Mouse (Mus musculus) CH12.LX (cell line): ENCODE data around the gene Fgf8. TPM values are rescaled to one million over a fixed set of nuclear protein-coding genes. Genes with fewer than 3 reads are reported as not detected.

ENCODE experiments used
- DNase-seq: peaks from one replicate; pipeline ENCODE4 v3.0.0-alpha.2; 2013; ENCODE audit errors: extremely low read depth
- H3K27ac ChIP-seq: 2 replicates; pipeline ENCODE4 v1.5.1; 2012; ENCODE audit warnings: low read depth, mild to moderate bottlenecking, control low read depth, moderate library complexity; ENCODE audit not compliant: insufficient read depth
- H3K27me3 ChIP-seq: replicated peaks from 2 replicates; pipeline ENCODE3; 2012; ENCODE audit warnings: inconsistent platforms
- H3K36me3 ChIP-seq, 2 experiments: replicated peaks in 1 of 2; 2 replicates each; pipeline versions ENCODE3 to v1.6.1; 2012; ENCODE audit warnings: inconsistent platforms in 1 of 2, low read length in 1 of 2, mild to moderate bottlenecking in 1 of 2, mixed read lengths in 1 of 2, moderate library complexity in 1 of 2; ENCODE audit not compliant: control insufficient read depth in 1 of 2, insufficient read depth in 1 of 2
- H3K4me1 ChIP-seq, 2 experiments: 2 replicates each; pipeline ENCODE4 v1.6.1; 2012; ENCODE audit warnings: inconsistent platforms in 1 of 2, moderate library complexity in 1 of 2; ENCODE audit not compliant: insufficient read depth in 2 of 2, control insufficient read depth in 1 of 2
- H3K4me2 ChIP-seq: 2 replicates; pipeline ENCODE4 v1.6.1; 2012; ENCODE audit warnings: low read depth, mild to moderate bottlenecking, control low read depth; ENCODE audit not compliant: poor library complexity, insufficient read depth, severe bottlenecking
- H3K4me3 ChIP-seq, 3 experiments: fragments of 150-350 bp in 1 of 3; sonication (generic) in 1 of 3; replicated peaks in 1 of 3; 2 replicates each; pipeline versions ENCODE3 to v1.5.1; 2011 to 2012; ENCODE audit warnings: low read depth in 2 of 3, low read length in 2 of 3, mild to moderate bottlenecking in 2 of 3, moderate library complexity in 2 of 3, control low read depth in 1 of 3, improper control_type of control experiment in 1 of 3, inconsistent platforms in 1 of 3, mixed read lengths in 1 of 3; ENCODE audit not compliant: poor library complexity in 1 of 3
- H3K79me2 ChIP-seq: replicated peaks from 2 replicates; pipeline ENCODE4 v1.6.1; 2012; ENCODE audit warnings: mild to moderate bottlenecking, moderate library complexity; ENCODE audit not compliant: control insufficient read depth, poor library complexity, insufficient read depth, severe bottlenecking; ENCODE audit errors: extremely low read depth
- H3K9ac ChIP-seq: 2 replicates; pipeline ENCODE4 v1.6.1; 2012; ENCODE audit warnings: low read depth, mild to moderate bottlenecking, control low read depth, moderate library complexity; ENCODE audit not compliant: insufficient read depth
- H3K9me3 ChIP-seq: replicated peaks from 2 replicates; pipeline ENCODE3; 2012; ENCODE audit warnings: low read length, inconsistent platforms, mixed read lengths
- BHLHE40 ChIP-seq: IDR thresholded peaks from 2 replicates; pipeline ENCODE4 v1.6.1; 2011; ENCODE audit warnings: mild to moderate bottlenecking, low read depth, low read length, improper control_type of control experiment
- CHD1 ChIP-seq: IDR thresholded peaks from 2 replicates; pipeline ENCODE4 v1.6.1; 2012; ENCODE audit warnings: low read depth, low read length, improper control_type of control experiment, inconsistent platforms
- CHD2 ChIP-seq: IDR thresholded peaks from 2 replicates; pipeline ENCODE4 v1.6.1; 2011; ENCODE audit warnings: low read length, improper control_type of control experiment
- ETS1 ChIP-seq: conservative IDR thresholded peaks from 2 replicates; pipeline ENCODE4 v1.6.1; 2012; ENCODE audit warnings: low read depth, mild to moderate bottlenecking, inconsistent platforms, low read length, improper control_type of control experiment, moderate library complexity
- GABPA ChIP-seq: IDR thresholded peaks from 2 replicates; pipeline ENCODE4 v1.6.1; 2012; ENCODE audit warnings: low read depth, low read length, improper control_type of control experiment, inconsistent platforms; ENCODE audit not compliant: insufficient replicate concordance
- IRF4 ChIP-seq: IDR thresholded peaks from 2 replicates; pipeline ENCODE4 v1.6.1; 2014; ENCODE audit warnings: low read depth, mild to moderate bottlenecking, inconsistent platforms, low read length, improper control_type of control experiment
- JUND ChIP-seq: conservative IDR thresholded peaks from 2 replicates; pipeline ENCODE4 v1.6.1; 2011; ENCODE audit warnings: low read depth, low read length, improper control_type of control experiment
- MAX ChIP-seq: IDR thresholded peaks from 2 replicates; pipeline ENCODE4 v1.6.1; 2011; ENCODE audit warnings: low read length, improper control_type of control experiment
- MXI1 ChIP-seq: IDR thresholded peaks from 2 replicates; pipeline ENCODE4 v1.6.1; 2011; ENCODE audit warnings: mild to moderate bottlenecking, low read depth, low read length, improper control_type of control experiment
- POLR2AphosphoS2 ChIP-seq: IDR thresholded peaks from 2 replicates; pipeline ENCODE4 v1.6.1; 2011; ENCODE audit warnings: low read depth, low read length, improper control_type of control experiment
- RAD21 ChIP-seq: IDR thresholded peaks from 2 replicates; pipeline ENCODE4 v1.6.1; 2011; ENCODE audit warnings: low read depth, mild to moderate bottlenecking, low read length, improper control_type of control experiment, moderate library complexity
- ZNF384 ChIP-seq: IDR thresholded peaks from 2 replicates; pipeline ENCODE4 v1.6.1; 2012; ENCODE audit warnings: low read depth, low read length, improper control_type of control experiment, inconsistent platforms
- dilution Hi-C: fragments of 300-500 bp; cut with MboI; formaldehyde crosslinking; loops from 2 replicates; pipeline ENCODE4 v1.14.3; 2020; ENCODE audit warnings: low sequenced_read_pairs; ENCODE audit not compliant: extremely low pct_unique_long_range_greater_than_20kb, extremely low pct_ligation_motif_present
- in situ Hi-C: fragments of 300-500 bp; cut with MboI; formaldehyde crosslinking; loops from 3 replicates; pipeline ENCODE4 v1.14.3; 2019; ENCODE audit warnings: low sequenced_read_pairs, low pct_ligation_motif_present, low pct_unique_long_range_greater_than_20kb, mixed read lengths
- polyA plus RNA-seq: library from polyadenylated mRNA; unstranded; fragments of >175 nt; gene quantifications from 2 replicates; pipeline ENCODE4 v1.2.1, GENCODE M21; 2012; ENCODE audit warnings: low read depth; ENCODE audit not compliant: insufficient read length
- total RNA-seq, 2 experiments: library from RNA; depleted of rRNA; stranded (reverse); fragments of 300-350 nt in 1 of 2; fragments of >200 nt in 1 of 2; gene quantifications; 2 replicates each; pipeline ENCODE4 v1.2.3; 2012 to 2014

Gene Fgf8
- total RNA-seq (2012; rRNA removed) (not detected in 2 replicates), total RNA-seq (2014; rRNA removed) (not detected in 2 replicates), polyA plus RNA-seq (not detected in 2 replicates)

DNA sequence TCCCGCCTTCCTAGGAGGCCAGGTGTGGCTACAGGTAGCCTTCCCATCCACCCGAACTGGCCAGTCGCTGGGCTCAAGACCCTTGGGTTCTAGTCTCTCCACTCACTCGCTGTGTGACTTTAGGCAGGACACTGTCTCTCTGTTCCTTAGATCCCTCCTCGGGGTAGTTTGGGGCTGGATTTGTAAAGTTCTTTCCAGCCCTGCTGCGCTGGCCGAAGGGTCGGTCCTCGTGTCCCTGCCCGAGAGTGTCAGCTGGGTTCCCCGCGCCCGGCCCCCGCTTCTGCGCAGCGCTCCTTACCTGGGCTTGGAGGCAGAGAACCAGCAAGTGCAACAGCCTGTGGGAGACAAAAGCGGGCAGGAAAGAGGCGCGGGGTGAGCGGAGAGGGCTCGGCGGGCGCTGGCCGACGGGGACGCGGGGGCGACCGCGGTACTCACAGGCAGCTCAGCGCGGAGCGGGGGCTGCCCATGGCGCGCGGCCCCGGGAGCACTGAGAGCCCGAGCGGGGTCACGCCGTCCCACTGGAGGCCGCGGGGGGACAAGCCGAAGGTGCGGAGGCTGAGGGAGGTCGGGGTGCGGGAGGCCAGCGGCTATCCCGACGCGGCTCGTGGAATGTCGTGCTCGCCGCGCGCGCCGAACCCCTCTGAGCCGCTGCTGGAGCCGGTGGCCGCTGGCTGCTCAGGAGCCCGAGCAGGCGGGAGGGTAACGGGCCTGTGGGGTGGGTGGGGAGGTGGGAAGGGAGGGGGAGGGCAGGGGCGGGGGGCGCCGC lies at the start of gene Fgf8:
Fgf8 (minus strand) TSS at position 698 of the 766 bp plus-strand sequence.
- Histone ChIP-seq H3K27ac (no peak within 1 kb of the TSS), H3K79me2 (no peaks in the 10 kb centered on the region), H3K4me3 (no peak within 1 kb of the TSS)
- no peak for DNase-seq
- TF ChIP-seq RAD21 = no peak
- no peak for TF ChIP-seq BHLHE40
- no peak for TF ChIP-seq ZNF384
- TF ChIP-seq MAX = no peak
- no peak for TF ChIP-seq GABPA
- TF ChIP-seq, all 38 proteins: peak for 0
- no peak within 1 kb of the TSS for H3K9ac ChIP-seq
- H3K9me3 ChIP-seq = peaks cover 14% of the 10 kb centered on the region
- no peak within 1 kb of the TSS for H3K4me2 ChIP-seq
- H3K4me1 ChIP-seq = peaks cover 2 to 14% of the 10 kb centered on the region in 2 experiments
- dilution Hi-C loops = no loop called here
- H3K27me3 ChIP-seq = peaks cover 12% of the 10 kb centered on the region
- peaks cover 0 to 11% of the 10 kb centered on the region in 2 experiments for H3K36me3 ChIP-seq
- in situ Hi-C loops = loop anchor here (10.0 kb wide), 1 partner anchor 528 kb away; no protein-coding TSS in a partner anchor

DNA sequence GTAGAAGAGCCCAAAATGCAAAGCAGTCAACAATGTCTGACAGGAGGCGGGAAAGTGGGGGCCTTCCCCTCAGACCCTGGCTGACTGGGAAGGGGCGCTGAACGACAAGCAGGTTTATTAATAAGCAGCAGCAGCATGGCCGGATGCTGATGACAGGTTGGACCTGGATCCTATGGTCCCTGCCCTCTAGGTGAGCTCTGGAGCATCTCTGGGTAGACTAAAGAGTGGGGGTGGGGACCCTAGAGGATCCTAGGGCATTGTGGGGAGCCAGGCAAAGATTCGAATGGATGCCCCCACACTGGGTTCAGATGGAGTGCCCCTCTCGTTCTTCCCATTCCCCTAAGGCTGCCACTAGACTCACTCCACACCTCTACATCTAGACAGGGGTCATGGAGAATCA lies 49.7 kb upstream of the Fgf8 start:
- H3K36me3 ChIP-seq = no peaks in the 10 kb centered on the region
- peaks cover 4 to 37% of the 10 kb centered on the region in 2 experiments; a peak in 3 of 4 replicates for H3K4me1 ChIP-seq
- in situ Hi-C loops = no loop called here
- no peak overlapping the region for H3K27ac ChIP-seq
- dilution Hi-C loops = no loop called here
- no peak for DNase-seq
- no peaks in the 10 kb centered on the region for H3K27me3 ChIP-seq
- no peak overlapping the region for H3K9ac ChIP-seq
- no peak overlapping the region for H3K4me3 ChIP-seq
- no peaks in the 10 kb centered on the region for H3K79me2 ChIP-seq
- no peaks in the 10 kb centered on the region for H3K9me3 ChIP-seq
- no peak overlapping the region for H3K4me2 ChIP-seq
- TF ChIP-seq CHD1 = no peak
- no peak for TF ChIP-seq IRF4
- no peak for TF ChIP-seq MXI1
- no peak for TF ChIP-seq JUND
- TF ChIP-seq CHD2 = no peak
- TF ChIP-seq ETS1 = no peak
- no peak for TF ChIP-seq POLR2AphosphoS2
